Mouse (Mus musculus) embryonic facial prominence, embryonic 13.5 days (tissue): ENCODE measurements at regions not wholly inside any gene's neighbourhood (a gene's known extent, or its start where the extent isn't known, plus 50 kb on each side); places are given as distances from the start of the nearest gene placed in this dataset.
"Not testable (repeated sequence)": the region's sequence is repeated elsewhere in the genome, so short reads cannot be mapped to it uniquely, and the experiment has no call there.

Source experiments
- ATAC-seq: fragments of 200-750 bp; cut with Nextera tagmentation; 2 replicates; pipeline ENCODE4 v1.8.0; 2017; ENCODE audit warnings: low read depth; ENCODE audit not compliant: insufficient number of reproducible peaks, insufficient read depth, low FRiP score, low TSS enrichment
- H3K27ac ChIP-seq: fragments of 300-500 bp; sonication (generic); 2 replicates; pipeline ENCODE4 v1.5.1; 2015; ENCODE audit warnings: moderate library complexity, mild to moderate bottlenecking, inconsistent platforms
- H3K27me3 ChIP-seq: fragments of 300-500 bp; sonication (generic); 2 replicates; pipeline ENCODE4 v1.6.1; 2015; ENCODE audit warnings: mild to moderate bottlenecking, inconsistent platforms
- H3K36me3 ChIP-seq: fragments of 300-500 bp; sonication (generic); 2 replicates; pipeline ENCODE4 v1.6.1; 2015; ENCODE audit warnings: mild to moderate bottlenecking, inconsistent platforms
- H3K4me1 ChIP-seq: fragments of 300-500 bp; sonication (generic); 2 replicates; pipeline ENCODE4 v1.6.1; 2015; ENCODE audit warnings: inconsistent platforms
- H3K4me2 ChIP-seq: fragments of 300-500 bp; sonication (generic); 2 replicates; pipeline ENCODE4 v1.6.1; 2015; ENCODE audit warnings: moderate library complexity, mild to moderate bottlenecking, inconsistent platforms
- H3K4me3 ChIP-seq: fragments of 300-500 bp; sonication (generic); 2 replicates; pipeline ENCODE4 v1.5.1; 2015; ENCODE audit warnings: mild to moderate bottlenecking, inconsistent platforms
- H3K9ac ChIP-seq: fragments of 300-500 bp; sonication (generic); 2 replicates; pipeline ENCODE4 v1.6.1; 2015; ENCODE audit warnings: mild to moderate bottlenecking, inconsistent platforms
- H3K9me3 ChIP-seq: fragments of 300-500 bp; sonication (generic); 2 replicates; pipeline ENCODE4 v1.6.1; 2016; ENCODE audit warnings: inconsistent platforms
- WGBS: fragments of 180-500 bp; shearing (Covaris S2); methylation state at CpG from one replicate; pipeline ENCODE4 v1.1.7; 2015; ENCODE audit warnings: mixed read lengths; 5-methylcytosine and 5-hydroxymethylcytosine counted together

- Histone ChIP-seq H3K4me1 (no peaks in the 10 kb centered on the region), H3K27ac (no peak overlapping the region), H3K9ac (no peak overlapping the region), H3K4me3 (no peak overlapping the region), H3K9me3 (no peaks in the 10 kb centered on the region), H3K36me3 (no peaks in the 10 kb centered on the region), H3K4me2 (no peak overlapping the region), H3K27me3 (peaks cover 49% of the 10 kb centered on the region)
- no peak for ATAC-seq
- 64% methylated on average over 2 of the region's 2 CpGs for WGBS
These were observed 88.3 kb upstream of the Tmem28 start for GRCm38 (mm10) chrX:99732526-99732925.

DNA sequence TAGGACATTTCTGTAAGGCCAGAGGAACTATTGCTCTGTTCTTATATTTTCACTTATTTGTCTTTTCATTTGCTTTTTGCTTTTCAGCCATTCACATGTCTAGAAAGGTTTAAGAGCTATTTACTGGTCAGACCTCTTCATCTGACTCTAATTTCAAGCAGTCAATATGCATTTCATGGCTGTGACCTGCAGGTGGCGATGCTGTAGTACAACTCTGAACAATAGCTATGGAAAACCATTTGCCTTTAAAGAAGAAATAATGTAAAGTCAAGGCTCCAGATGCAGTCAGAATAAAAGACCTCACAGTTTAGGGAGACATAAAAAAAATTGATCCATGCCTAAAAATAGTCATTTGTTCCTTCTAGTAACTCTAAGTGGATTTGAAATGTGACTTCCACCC is 95.7 kb upstream of the Tmem28 start:
- Histone ChIP-seq H3K27ac (no peak overlapping the region), H3K27me3 (peaks cover 30% of the 10 kb centered on the region), H3K9me3 (no peaks in the 10 kb centered on the region), H3K9ac (no peak overlapping the region), H3K4me1 (no peaks in the 10 kb centered on the region), H3K4me3 (no peak overlapping the region), H3K36me3 (no peaks in the 10 kb centered on the region), H3K4me2 (no peak overlapping the region)
- ATAC-seq: no peak
- 4% methylated on average over 1 of the region's 1 CpGs for WGBS

GRCm38 (mm10) chrX:99695366-99695765 is 125.5 kb upstream of the Tmem28 start:
- Histone ChIP-seq H3K36me3 (no peaks in the 10 kb centered on the region), H3K27me3 (peaks cover 20% of the 10 kb centered on the region), H3K9ac (no peak overlapping the region), H3K4me3 (no peak overlapping the region), H3K4me1 (no peaks in the 10 kb centered on the region), H3K9me3 (no peaks in the 10 kb centered on the region), H3K27ac (no peak overlapping the region), H3K4me2 (no peak overlapping the region)
- WGBS: 59% methylated on average over 4 of the region's 4 CpGs
- no peak for ATAC-seq

- Histone ChIP-seq H3K27ac (no peak overlapping the region), H3K4me2 (no peak overlapping the region), H3K27me3 (peaks cover 41% of the 10 kb centered on the region), H3K36me3 (no peaks in the 10 kb centered on the region), H3K4me3 (no peak overlapping the region), H3K4me1 (no peaks in the 10 kb centered on the region), H3K9ac (no peak overlapping the region), H3K9me3 (no peaks in the 10 kb centered on the region)
- WGBS: 72% methylated on average over 4 of the region's 4 CpGs
- no peak for ATAC-seq
These were observed 129.8 kb upstream of the Tmem28 start for GRCm38 (mm10) chrX:99690971-99691370.

DNA sequence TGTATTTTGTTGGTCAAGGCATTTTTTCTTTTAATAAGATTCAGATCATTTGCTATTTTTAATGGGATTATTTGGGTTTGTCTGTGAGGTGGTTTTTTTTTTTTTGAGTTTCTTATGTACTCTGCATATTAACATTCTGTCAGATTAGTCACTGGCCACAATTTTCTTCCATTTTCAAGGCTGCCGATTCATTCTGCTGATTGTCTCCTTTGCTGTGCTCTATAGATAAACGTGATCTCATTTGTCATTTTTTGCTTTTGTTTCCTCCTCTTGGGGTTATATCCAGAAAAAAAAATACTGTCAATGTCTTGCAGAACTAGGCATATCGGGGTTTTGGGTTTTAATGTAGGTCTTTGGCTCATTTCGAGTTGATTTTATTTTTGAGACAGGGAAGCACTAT is 131.1 kb upstream of the Tmem28 start:
- WGBS: 84% methylated on average over 4 of the region's 4 CpGs
- H3K27ac ChIP-seq: no peak overlapping the region
- no peak overlapping the region for H3K9ac ChIP-seq
- no peaks in the 10 kb centered on the region for H3K4me1 ChIP-seq
- H3K9me3 ChIP-seq: no peaks in the 10 kb centered on the region
- no peak overlapping the region for H3K4me2 ChIP-seq
- H3K36me3 ChIP-seq: no peaks in the 10 kb centered on the region
- no peak for ATAC-seq
- H3K27me3 ChIP-seq: peaks cover 45% of the 10 kb centered on the region
- no peak overlapping the region for H3K4me3 ChIP-seq

- not testable (repeated sequence) for H3K4me2 ChIP-seq, H3K4me3 ChIP-seq, H3K27ac ChIP-seq, H3K4me1 ChIP-seq, H3K36me3 ChIP-seq, H3K9ac ChIP-seq, H3K9me3 ChIP-seq, ATAC-seq
- peaks cover 38% of the 10 kb centered on the region for H3K27me3 ChIP-seq
These were observed 138.3 kb upstream of the Tmem28 start for GRCm38 (mm10) chrX:99682491-99682890.

DNA sequence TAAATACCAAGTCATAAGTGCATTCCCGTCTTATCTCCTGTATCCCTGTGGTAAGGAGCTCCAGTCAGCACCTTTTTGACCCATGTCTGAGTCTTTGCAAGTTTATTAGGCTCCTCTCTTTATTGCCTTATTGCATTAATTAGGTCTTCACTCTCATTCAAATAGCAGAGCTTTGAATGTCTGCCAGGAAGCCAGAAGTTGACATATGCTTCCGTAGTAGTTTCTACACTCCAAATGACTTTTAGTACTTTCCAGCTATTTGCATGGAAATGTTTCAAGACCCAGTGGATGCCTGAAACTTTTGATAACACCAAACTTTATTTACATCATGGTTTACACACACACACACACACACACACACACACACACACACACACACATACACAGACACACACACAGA is 153.2 kb upstream of the Tmem28 start:
- 78% methylated on average over 2 of the region's 2 CpGs for WGBS
- Histone ChIP-seq H3K9ac (no peak overlapping the region), H3K27me3 (peaks cover 41% of the 10 kb centered on the region), H3K27ac (no peak overlapping the region), H3K4me2 (no peak overlapping the region), H3K9me3 (no peaks in the 10 kb centered on the region), H3K4me1 (no peaks in the 10 kb centered on the region), H3K4me3 (no peak overlapping the region), H3K36me3 (no peaks in the 10 kb centered on the region)
- no peak for ATAC-seq

- no peak overlapping the region for H3K4me3 ChIP-seq
- H3K27ac ChIP-seq: no peak overlapping the region
- H3K4me2 ChIP-seq: no peak overlapping the region
- no peaks in the 10 kb centered on the region for H3K36me3 ChIP-seq
- no peaks in the 10 kb centered on the region for H3K9me3 ChIP-seq
- no peak for ATAC-seq
- peaks cover 55% of the 10 kb centered on the region for H3K27me3 ChIP-seq
- no peak overlapping the region for H3K9ac ChIP-seq
- 50% methylated on average over 3 of the region's 3 CpGs for WGBS
- peaks cover 8% of the 10 kb centered on the region for H3K4me1 ChIP-seq
These were observed 158.3 kb upstream of the Tmem28 start for GRCm38 (mm10) chrX:99662566-99662965.

GRCm38 (mm10) chrX:99659496-99660140 is 161.2 kb upstream of the Tmem28 start:
- H3K4me2 ChIP-seq: no peak overlapping the region

GRCm38 (mm10) chrX:99657790-99658451 is 162.9 kb upstream of the Tmem28 start:
- H3K27me3 ChIP-seq: peaks cover 52% of the 10 kb centered on the region
- H3K4me2 ChIP-seq: no peak overlapping the region
- H3K27ac ChIP-seq: no peak overlapping the region
- H3K9ac ChIP-seq: no peak overlapping the region
- no peak overlapping the region for H3K4me3 ChIP-seq
- no peaks in the 10 kb centered on the region for H3K36me3 ChIP-seq
- no peaks in the 10 kb centered on the region for H3K9me3 ChIP-seq
- H3K4me1 ChIP-seq: peaks cover 8% of the 10 kb centered on the region
- WGBS: 27% methylated on average over 8 of the region's 8 CpGs
- 0 out of 2 replicates have a peak, but pooled peaks have one; percentile 20 for ATAC-seq

More at GRCm38 (mm10) chrX:99659496-99660140, 161.2 kb upstream of the Tmem28 start:
- Histone ChIP-seq H3K4me1 (peaks cover 8% of the 10 kb centered on the region), H3K9me3 (no peaks in the 10 kb centered on the region), H3K36me3 (no peaks in the 10 kb centered on the region), H3K27me3 (peaks cover 52% of the 10 kb centered on the region), H3K4me3 (no peak overlapping the region), H3K27ac (no peak overlapping the region), H3K9ac (no peak overlapping the region)
- 43% methylated on average over 8 of the region's 8 CpGs for WGBS
- ATAC-seq: no peak

DNA sequence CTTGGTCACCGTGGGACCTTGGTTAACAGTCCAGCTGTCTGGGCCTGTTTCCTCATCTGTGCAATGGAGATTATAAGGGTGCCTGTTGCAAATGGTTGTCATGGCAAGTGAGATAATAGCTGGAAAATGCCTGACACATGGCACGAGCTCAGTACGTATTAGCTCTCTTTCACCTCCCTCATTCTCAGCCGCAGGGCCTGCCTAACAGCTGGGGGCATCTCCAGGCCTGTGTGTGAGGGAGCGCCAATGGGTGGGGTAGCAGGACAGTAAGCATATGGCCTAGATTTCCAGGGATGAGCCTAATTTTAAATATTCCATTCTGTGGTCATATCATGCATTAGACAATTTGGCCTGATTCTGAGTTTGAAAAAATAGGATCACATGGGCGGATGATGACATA is 163.8 kb upstream of the Tmem28 start:
- Histone ChIP-seq H3K36me3 (no peaks in the 10 kb centered on the region), H3K27me3 (peaks cover 45% of the 10 kb centered on the region), H3K4me1 (peaks cover 8% of the 10 kb centered on the region), H3K4me2 (no peak overlapping the region), H3K27ac (no peak overlapping the region), H3K9ac (no peak overlapping the region), H3K9me3 (no peaks in the 10 kb centered on the region), H3K4me3 (no peak overlapping the region)
- 66% methylated on average over 6 of the region's 6 CpGs for WGBS
- no peak for ATAC-seq

DNA sequence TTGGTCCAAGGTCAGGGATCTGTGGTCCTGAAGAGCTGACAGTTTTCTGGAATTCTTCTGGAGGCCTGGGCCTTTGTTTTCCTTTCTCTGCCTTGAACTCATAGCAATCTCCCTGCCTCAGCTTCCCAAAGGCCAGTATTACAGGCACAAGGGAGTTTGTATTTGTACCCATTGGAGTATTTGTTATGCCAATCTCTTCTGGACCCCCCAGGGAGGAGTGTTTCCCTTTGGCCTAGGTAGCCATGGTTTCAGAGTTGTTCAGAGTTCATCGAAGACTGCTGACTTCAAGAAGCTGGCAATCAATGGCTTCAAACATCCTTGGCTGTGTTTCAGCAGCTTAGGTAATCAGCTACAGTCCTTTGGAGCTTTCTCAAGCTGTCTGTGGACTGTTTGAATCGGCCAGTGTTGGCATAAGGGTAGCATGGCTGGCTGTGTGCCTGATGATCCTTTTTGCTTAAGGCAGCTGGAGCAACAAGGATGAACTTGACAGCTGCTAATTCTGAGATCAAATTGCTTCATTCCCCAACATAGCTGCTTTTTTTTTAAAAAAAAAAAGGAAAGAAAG is 161.2 kb upstream of the Pja1 start:
- no peaks in the 10 kb centered on the region for H3K9me3 ChIP-seq
- no peak for ATAC-seq

More for the DNA sequence above, 161.2 kb upstream of the Pja1 start:
- Histone ChIP-seq H3K4me3 (no peak overlapping the region), H3K27ac (no peak overlapping the region), H3K9ac (no peak overlapping the region), H3K4me2 (no peak overlapping the region), H3K36me3 (no peaks in the 10 kb centered on the region), H3K4me1 (no peaks in the 10 kb centered on the region), H3K27me3 (peaks cover 52% of the 10 kb centered on the region)
- WGBS: 55% methylated on average over 2 of the region's 2 CpGs
